Mouse (Mus musculus) limb, embryonic 12.5 days (tissue): ENCODE data around the gene Wsb1. TPM values are rescaled to one million over a fixed set of nuclear protein-coding genes. Genes with fewer than 3 reads are reported as not detected.
"Not testable (repeated sequence)": the region's sequence is repeated elsewhere in the genome, so short reads cannot be mapped to it uniquely, and the experiment has no call there.

Source experiments
- ATAC-seq: fragments of 200-750 bp; cut with Nextera tagmentation; 2 replicates; pipeline ENCODE4 v1.8.0; 2017; ENCODE audit warnings: low read depth, moderate TSS enrichment; ENCODE audit not compliant: insufficient number of reproducible peaks, insufficient read depth, low FRiP score, low TSS enrichment
- H3K27ac ChIP-seq: fragments of 300-500 bp; sonication (generic); 2 replicates; pipeline ENCODE4 v1.5.1; 2016; ENCODE audit warnings: mild to moderate bottlenecking, moderate library complexity
- H3K27me3 ChIP-seq: fragments of 300-500 bp; sonication (generic); 2 replicates; pipeline ENCODE4 v1.6.1; 2016; ENCODE audit warnings: mild to moderate bottlenecking, moderate library complexity
- H3K36me3 ChIP-seq: fragments of 300-500 bp; sonication (generic); 2 replicates; pipeline ENCODE4 v1.6.1; 2016; ENCODE audit warnings: mild to moderate bottlenecking, moderate library complexity
- H3K4me1 ChIP-seq: fragments of 300-500 bp; sonication (generic); replicated peaks from 2 replicates; pipeline ENCODE4 v1.6.1; 2016
- H3K4me2 ChIP-seq: fragments of 300-500 bp; sonication (generic); 2 replicates; pipeline ENCODE4 v1.6.1; 2016; ENCODE audit warnings: mild to moderate bottlenecking, moderate library complexity
- H3K4me3 ChIP-seq: fragments of 300-500 bp; sonication (generic); replicated peaks from 2 replicates; pipeline ENCODE4 v1.5.1; 2016; ENCODE audit warnings: mild to moderate bottlenecking
- H3K9ac ChIP-seq: fragments of 300-500 bp; sonication (generic); replicated peaks from 2 replicates; pipeline ENCODE4 v1.6.1; 2016; ENCODE audit warnings: mild to moderate bottlenecking, moderate library complexity
- H3K9me3 ChIP-seq: fragments of 300-500 bp; sonication (generic); 2 replicates; pipeline ENCODE4 v1.6.1; 2016; ENCODE audit warnings: mild to moderate bottlenecking, moderate library complexity
- WGBS: fragments of 180-500 bp; shearing (Covaris S2); methylation state at CpG from one replicate; pipeline ENCODE4 v1.1.7; 2016; 5-methylcytosine and 5-hydroxymethylcytosine counted together
- polyA plus RNA-seq: library from polyadenylated mRNA; unstranded; fragments of >200 nt; fragmentation: Nextera tagmentation; extraction: Ambion mirVana; gene quantifications from 2 replicates; pipeline ENCODE4 v1.2.1, GENCODE M21; 2016

Gene Wsb1
- polyA plus RNA-seq, 1 experiment from 2014 or later = 446 TPM

- no peak for ATAC-seq
- WGBS = 45% methylated on average over 3 of the region's 3 CpGs
- 0 out of 2 replicates have a peak overlapping the region, but pooled peaks have one; percentile 53 for H3K27ac ChIP-seq
Observed at GRCm38 (mm10) chr11:79264376-79264775, 9.9 kb upstream of the Wsb1 start.

GRCm38 (mm10) chr11:79260126-79260525 lies 5.7 kb upstream of the Wsb1 start:
- not testable (repeated sequence) for ATAC-seq

More at GRCm38 (mm10) chr11:79264376-79264775, 9.9 kb upstream of the Wsb1 start:
- Histone ChIP-seq H3K27me3 (no peaks in the 10 kb centered on the region), H3K9ac (no peak overlapping the region), H3K4me3 (no peak overlapping the region), H3K4me2 (no peak overlapping the region), H3K4me1 (peaks cover 8% of the 10 kb centered on the region; the same call in 1 of the 2 replicates), H3K9me3 (peaks cover 10% of the 10 kb centered on the region; the same call in 1 of the 2 replicates), H3K36me3 (no peaks in the 10 kb centered on the region)

GRCm38 (mm10) chr11:79258738-79259137 lies 4.3 kb upstream of the Wsb1 start:
- no peak for ATAC-seq
- Histone ChIP-seq H3K27me3 (no peaks in the 10 kb centered on the region), H3K36me3 (no peaks in the 10 kb centered on the region), H3K27ac (no peak overlapping the region), H3K9ac (no peak overlapping the region), H3K4me3 (no peak overlapping the region), H3K4me2 (no peak overlapping the region), H3K9me3 (peaks cover 10% of the 10 kb centered on the region; the same call in 1 of the 2 replicates), H3K4me1 (no peaks in the 10 kb centered on the region)
- WGBS = 70% methylated on average over 6 of the region's 6 CpGs

More at GRCm38 (mm10) chr11:79260126-79260525, 5.7 kb upstream of the Wsb1 start:
- H3K27ac ChIP-seq, H3K9ac ChIP-seq, H3K36me3 ChIP-seq, H3K4me1 ChIP-seq, H3K27me3 ChIP-seq, H3K4me3 ChIP-seq, H3K4me2 ChIP-seq: not testable (repeated sequence)
- WGBS = 78% methylated on average over 4 of the region's 4 CpGs
- peaks cover 10% of the 10 kb centered on the region; the same call in 1 of the 2 replicates for H3K9me3 ChIP-seq

- Histone ChIP-seq H3K4me3 (peak overlapping the region; percentile 92), H3K9me3 (no peaks in the 10 kb centered on the region), H3K36me3 (peaks cover 30% of the 10 kb centered on the region), H3K4me1 (peaks cover 20% of the 10 kb centered on the region), H3K27me3 (no peaks in the 10 kb centered on the region), H3K27ac (peak overlapping the region; percentile 96), H3K4me2 (peak overlapping the region; percentile 90), H3K9ac (peak overlapping the region; percentile 95)
- peak; percentile 21; the same call in 1 of the 2 replicates for ATAC-seq
- 2% methylated on average over 49 of the region's 49 CpGs for WGBS
Observed at GRCm38 (mm10) chr11:79253542-79254390, 705 bp downstream of the Wsb1 start.

GRCm38 (mm10) chr11:79252881-79253541 lies 1.5 kb downstream of the Wsb1 start:
- 21% methylated on average over 6 of the region's 6 CpGs for WGBS
- ATAC-seq = no peak
- H3K27ac ChIP-seq = no peak overlapping the region

DNA sequence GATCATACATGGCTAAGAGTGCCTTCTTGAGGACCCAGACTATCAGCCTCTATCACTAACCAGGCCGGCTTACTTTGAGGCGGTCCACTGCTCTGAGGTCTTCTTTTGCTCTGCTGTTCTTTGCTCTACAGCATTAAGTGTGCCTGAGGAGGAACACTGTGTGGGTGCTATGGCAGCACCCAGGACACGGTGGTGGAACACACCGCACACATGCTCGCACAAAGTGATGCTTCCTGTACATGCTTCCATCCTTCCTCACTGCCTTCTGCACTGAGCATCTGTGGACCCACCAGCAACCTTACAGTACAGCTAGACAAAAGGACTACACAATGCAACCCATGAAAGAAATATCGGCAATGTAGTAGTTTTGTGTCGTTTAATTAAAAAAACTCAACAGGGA lies 15.4 kb downstream of the Wsb1 start:
- no peak for ATAC-seq
- no peak overlapping the region for H3K4me3 ChIP-seq
- peaks cover 4% of the 10 kb centered on the region for H3K4me1 ChIP-seq
- WGBS = 95% methylated on average over 7 of the region's 7 CpGs
- no peak overlapping the region for H3K27ac ChIP-seq
- H3K36me3 ChIP-seq = peaks cover 62% of the 10 kb centered on the region
- H3K4me2 ChIP-seq = no peak overlapping the region
- H3K9ac ChIP-seq = no peak overlapping the region
- H3K9me3 ChIP-seq = peaks cover 13% of the 10 kb centered on the region
- H3K27me3 ChIP-seq = no peaks in the 10 kb centered on the region

More at GRCm38 (mm10) chr11:79252881-79253541, 1.5 kb downstream of the Wsb1 start:
- Histone ChIP-seq H3K4me1 (peaks cover 20% of the 10 kb centered on the region), H3K27me3 (no peaks in the 10 kb centered on the region), H3K36me3 (peaks cover 36% of the 10 kb centered on the region), H3K4me2 (peak overlapping the region; percentile 90), H3K4me3 (peak overlapping the region; percentile 92), H3K9ac (peak overlapping the region; percentile 95), H3K9me3 (no peaks in the 10 kb centered on the region)

DNA sequence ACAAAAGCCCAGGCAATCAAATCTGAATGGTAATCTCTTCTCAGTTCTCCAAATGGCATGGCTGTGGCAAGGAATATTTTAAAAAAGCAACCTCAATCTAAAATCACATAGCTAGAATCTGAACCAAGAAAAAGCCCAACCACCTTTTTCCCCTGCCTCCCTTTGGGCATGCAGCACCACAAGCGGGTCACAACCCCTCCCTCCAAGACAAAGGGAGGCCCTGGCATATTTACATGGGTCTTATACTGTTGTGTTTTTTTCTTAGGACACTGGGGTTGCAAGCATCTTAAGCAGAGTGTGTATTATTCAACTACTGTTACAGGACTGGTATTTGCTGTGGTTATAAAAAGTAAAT lies 16.1 kb downstream of the Wsb1 start:
- no peak for ATAC-seq
- no peak overlapping the region for H3K4me3 ChIP-seq
- 30% methylated on average over 1 of the region's 1 CpGs for WGBS

GRCm38 (mm10) chr11:79237644-79238397 lies 16.6 kb downstream of the Wsb1 start:
- Histone ChIP-seq H3K4me3 (no peak overlapping the region), H3K27ac (peak overlapping the region; percentile 37; the same call in 1 of the 2 replicates), H3K36me3 (peaks cover 52% of the 10 kb centered on the region), H3K9ac (no peak overlapping the region), H3K9me3 (peaks cover 13% of the 10 kb centered on the region), H3K4me1 (peaks cover 4% of the 10 kb centered on the region), H3K27me3 (no peaks in the 10 kb centered on the region), H3K4me2 (no peak overlapping the region)
- 88% methylated on average over 11 of the region's 11 CpGs for WGBS
- ATAC-seq = 0 out of 2 replicates have a peak, but pooled peaks have one; percentile 26

More for the DNA sequence above, 16.1 kb downstream of the Wsb1 start:
- Histone ChIP-seq H3K36me3 (peaks cover 57% of the 10 kb centered on the region), H3K27me3 (no peaks in the 10 kb centered on the region), H3K27ac (peak overlapping the region; percentile 37; the same call in 1 of the 2 replicates), H3K4me1 (peaks cover 4% of the 10 kb centered on the region), H3K4me2 (no peak overlapping the region), H3K9ac (no peak overlapping the region), H3K9me3 (peaks cover 13% of the 10 kb centered on the region)

- Histone ChIP-seq H3K4me3 (no peak overlapping the region), H3K4me2 (no peak overlapping the region), H3K27ac (peak overlapping the region; percentile 58; the same call in 1 of the 2 replicates), H3K9me3 (no peaks in the 10 kb centered on the region), H3K36me3 (no peaks in the 10 kb centered on the region), H3K4me1 (peaks cover 22% of the 10 kb centered on the region), H3K27me3 (no peaks in the 10 kb centered on the region), H3K9ac (no peak overlapping the region)
- WGBS = 88% methylated on average over 13 of the region's 13 CpGs
- no peak for ATAC-seq
Observed at GRCm38 (mm10) chr11:79230251-79230570, 24.3 kb downstream of the Wsb1 start.

- no peaks in the 10 kb centered on the region for H3K36me3 ChIP-seq
- no peak for ATAC-seq
Observed at GRCm38 (mm10) chr11:79229561-79230250, 24.8 kb downstream of the Wsb1 start.

More at GRCm38 (mm10) chr11:79229561-79230250, 24.8 kb downstream of the Wsb1 start:
- WGBS = 71% methylated on average over 11 of the region's 11 CpGs
- H3K4me2 ChIP-seq = no peak overlapping the region
- no peaks in the 10 kb centered on the region for H3K27me3 ChIP-seq
- H3K9me3 ChIP-seq = no peaks in the 10 kb centered on the region
- no peak overlapping the region for H3K9ac ChIP-seq
- H3K4me1 ChIP-seq = peaks cover 26% of the 10 kb centered on the region
- no peak overlapping the region for H3K4me3 ChIP-seq
- H3K27ac ChIP-seq = peak overlapping the region; percentile 58
